Mouse (Mus musculus): ENCODE data around the gene Glis1.
"Not testable (repeated sequence)": the region's sequence is repeated elsewhere in the genome, so short reads cannot be mapped to it uniquely, and the experiment has no call there.

GRCm38 (mm10) chr4:107598581-107598958, 164.2 kb downstream of the Glis1 start:
- not testable (repeated sequence) for TF ChIP-seq CTCF (IDR thresholded peaks at IDR 0.05; ENCODE audit: low read depth, low read length); GATA2 (IDR thresholded peaks at IDR 0.05; ENCODE audit: borderline replicate concordance, low read depth, low read length); GATA1 (IDR thresholded peaks at IDR 0.05; ENCODE audit: borderline replicate concordance, low read length)

Measured in G1E (cell line).